Mouse (Mus musculus): ENCODE measurements around the gene Mon1a. TPM values are rescaled to one million over a fixed set of nuclear protein-coding genes. Genes with fewer than 3 reads are reported as not detected.

The Mon1a gene
- total RNA-seq, 2 experiments from 2014 or later: 11.9 to 12.2 TPM

GRCm38 (mm10) chr9:107936831-107937230 is 48.9 kb downstream of the Mon1a start:
- intact Hi-C loops (cut with DNase I): no loop called here
- no peak for DNase-seq

GRCm38 (mm10) chr9:107947241-107948194 is 59.6 kb downstream of the Mon1a start:
- DNase-seq: no peak
- intact Hi-C loops (cut with DNase I): no loop called here

GRCm38 (mm10) chr9:107949184-107949921 is 61.4 kb downstream of the Mon1a start:
- intact Hi-C loops (cut with DNase I): no loop called here
- no peak for DNase-seq

GRCm38 (mm10) chr9:107949922-107950235 is 61.9 kb downstream of the Mon1a start, which contains the start of gene Traip:
Gene Traip, plus strand, starts transcription at chr9:107950136.
- no peak for DNase-seq
- intact Hi-C loops (cut with DNase I): no loop called here

- DNase-seq: peak; percentile 90 to 92
- intact Hi-C loops (cut with DNase I): no loop called here
Observed at GRCm38 (mm10) chr9:107950460-107951355, 62.8 kb downstream of the Mon1a start.

Other genes starting within 250 kb of the Mon1a start
- gene Slc38a3, start 218.6 kb upstream of the Mon1a start, total RNA-seq (2021): 10 to 100 TPM; 66.0 to 80.3 TPM
- not detected for gene Gnat1, start 208.4 kb upstream of the Mon1a start, total RNA-seq (2021)
- 10 to 100 TPM; 16.0 to 16.9 TPM for gene Sema3f, start 177.7 kb upstream of the Mon1a start, total RNA-seq (2021)
- gene Rbm5, start 117.2 kb upstream of the Mon1a start, total RNA-seq (2021): 10 to 100 TPM; 47.2 to 52.6 TPM
- 10 to 100 TPM; 29.0 to 30.7 TPM for gene Rbm6, start 14.9 kb upstream of the Mon1a start, total RNA-seq (2021)
- 1 to 10 TPM; 1.8 to 2.2 TPM for gene Mst1r, start 18.7 kb downstream of the Mon1a start, total RNA-seq (2021)
- gene Actl11, start 40.3 kb downstream of the Mon1a start, total RNA-seq (2021): not detected
- not detected for gene Camkv, start 47.5 kb downstream of the Mon1a start, total RNA-seq (2021)
- 1 to 10 TPM; 1.0 to 1.3 TPM for gene Traip, start 62.0 kb downstream of the Mon1a start, total RNA-seq (2021)
- 10 to 100 TPM; 11.6 to 20.2 TPM for gene Uba7, start 87.4 kb downstream of the Mon1a start, total RNA-seq (2021)
- under 1 TPM; 0.25 to 0.30 TPM for gene Gm20661, start 94.9 kb downstream of the Mon1a start, total RNA-seq (2021)
- gene Inka1, start 97.7 kb downstream of the Mon1a start, total RNA-seq (2021): 10 to 100 TPM; 10.3 to 11.8 TPM
- gene Cdhr4, start 104.3 kb downstream of the Mon1a start, total RNA-seq (2021): 1 to 10 TPM in 1 of 2 experiments, under 1 TPM in 1; 0.14 to 1.0 TPM
- gene Gm20662, start 108.2 kb downstream of the Mon1a start, total RNA-seq (2021): 1 to 10 TPM; 1.4 to 1.5 TPM
- 10 to 100 TPM; 45.2 to 48.0 TPM for gene Ip6k1, start 114.3 kb downstream of the Mon1a start, total RNA-seq (2021)
- 10 to 100 TPM in 1 of 2 experiments, 1 to 10 TPM in 1; 8.4 to 10.4 TPM for gene Gmppb, start 161.1 kb downstream of the Mon1a start, total RNA-seq (2021)
- 1 to 10 TPM; 1.1 to 1.4 TPM for gene Amigo3, start 165.0 kb downstream of the Mon1a start, total RNA-seq (2021)
- gene Mst1, start 192.3 kb downstream of the Mon1a start, total RNA-seq (2021): not detected
- 10 to 100 TPM; 94.2 to 97.4 TPM for gene Rnf123, start 195.2 kb downstream of the Mon1a start, total RNA-seq (2021)
- gene Apeh, start 206.5 kb downstream of the Mon1a start, total RNA-seq (2021): 10 to 100 TPM; 38.6 to 50.2 TPM

Data from heart, postnatal 36 days (tissue).